Mouse (Mus musculus): Measurements from ENCODE around the gene Pmepa1. TPM values are rescaled to one million over a fixed set of nuclear protein-coding genes. Genes with fewer than 3 reads are reported as not detected.

Pmepa1 gene
- polyA plus RNA-seq, 1 experiment from 2014 or later = 7.0 TPM

- Histone ChIP-seq H3K9me3 (ENCODE audit: control insufficient read depth, low read length) (no peaks in the 10 kb centered on the region), H3K4me3 (ENCODE audit: low read depth, low read length) (no peak overlapping the region), H3K9ac (ENCODE audit: low read length) (no peak overlapping the region), H3K4me1 (replicated peaks; ENCODE audit: control insufficient read depth, insufficient read depth) (peaks cover 48% of the 10 kb centered on the region), H3K27me3 (ENCODE audit: control insufficient read depth, insufficient read depth, low read length) (no peaks in the 10 kb centered on the region), H3K27ac (replicated peaks) (peak overlapping the region; percentile 73), H3K4me2 (replicated peaks; ENCODE audit: low read depth) (no peak overlapping the region; the same call in 1 of the 2 replicates), H3K36me3 (ENCODE audit: control insufficient read depth, insufficient read depth, low read length) (no peaks in the 10 kb centered on the region)
- WGBS = 50% methylated on average over 7 of the region's 7 CpGs
- DNase-seq (ENCODE audit: low spot score) (peak; percentile 58), ATAC-seq (ENCODE audit: low FRiP score, low TSS enrichment) (peak; percentile 46)
- no peak for TF ChIP-seq EP300 (optimal IDR thresholded peaks at IDR 0.05)
- no peak for TF ChIP-seq CTCF (IDR thresholded peaks at IDR 0.05; ENCODE audit: low read depth)
These were observed 20.4 kb downstream of the Pmepa1 start for GRCm38 (mm10) chr2:173255810-173256551.

GRCm38 (mm10) chr2:173253761-173254662, 22.3 kb downstream of the Pmepa1 start:
- Histone ChIP-seq H3K27me3 (ENCODE audit: control insufficient read depth, insufficient read depth, low read length) (no peaks in the 10 kb centered on the region), H3K4me1 (replicated peaks; ENCODE audit: control insufficient read depth, insufficient read depth) (peaks cover 53% of the 10 kb centered on the region), H3K9me3 (ENCODE audit: control insufficient read depth, low read length) (no peaks in the 10 kb centered on the region), H3K27ac (replicated peaks) (peak overlapping the region; percentile 40; the same call in 1 of the 2 replicates), H3K4me2 (replicated peaks; ENCODE audit: low read depth) (0 out of 2 replicates have a peak overlapping the region, but pooled peaks have one; percentile 8), H3K36me3 (ENCODE audit: control insufficient read depth, insufficient read depth, low read length) (no peaks in the 10 kb centered on the region), H3K9ac (ENCODE audit: low read length) (no peak overlapping the region), H3K4me3 (ENCODE audit: low read depth, low read length) (no peak overlapping the region)
- TF ChIP-seq CTCF (IDR thresholded peaks at IDR 0.05; ENCODE audit: low read depth) (no peak), EP300 (optimal IDR thresholded peaks at IDR 0.05) (peak; percentile 40)
- ATAC-seq (ENCODE audit: low FRiP score, low TSS enrichment) (no peak), DNase-seq (ENCODE audit: low spot score) (no peak)
- 27% methylated on average over 26 of the region's 26 CpGs for WGBS

GRCm38 (mm10) chr2:173251675-173252074, 24.7 kb downstream of the Pmepa1 start:
- no peak for TF ChIP-seq EP300 (optimal IDR thresholded peaks at IDR 0.05)
- TF ChIP-seq CTCF (IDR thresholded peaks at IDR 0.05; ENCODE audit: low read depth) = no peak
- H3K4me3 ChIP-seq (ENCODE audit: low read depth, low read length) = no peak overlapping the region
- no peak for DNase-seq (ENCODE audit: low spot score)
- no peak overlapping the region for H3K27ac ChIP-seq (replicated peaks)
- H3K4me1 ChIP-seq (replicated peaks; ENCODE audit: control insufficient read depth, insufficient read depth) = peaks cover 37% of the 10 kb centered on the region
- no peak for ATAC-seq (ENCODE audit: low FRiP score, low TSS enrichment)
- H3K9me3 ChIP-seq (ENCODE audit: control insufficient read depth, low read length) = no peaks in the 10 kb centered on the region
- H3K27me3 ChIP-seq (ENCODE audit: control insufficient read depth, insufficient read depth, low read length) = no peaks in the 10 kb centered on the region
- WGBS = 32% methylated on average over 9 of the region's 9 CpGs
- H3K4me2 ChIP-seq (replicated peaks; ENCODE audit: low read depth) = no peak overlapping the region
- H3K9ac ChIP-seq (ENCODE audit: low read length) = no peak overlapping the region
- H3K36me3 ChIP-seq (ENCODE audit: control insufficient read depth, insufficient read depth, low read length) = no peaks in the 10 kb centered on the region

GRCm38 (mm10) chr2:173251133-173251532, 25.2 kb downstream of the Pmepa1 start:
- ATAC-seq (ENCODE audit: low FRiP score, low TSS enrichment) (no peak), DNase-seq (ENCODE audit: low spot score) (no peak)
- no peak for TF ChIP-seq EP300 (optimal IDR thresholded peaks at IDR 0.05)
- no peak for TF ChIP-seq CTCF (IDR thresholded peaks at IDR 0.05; ENCODE audit: low read depth)
- 34% methylated on average over 7 of the region's 7 CpGs for WGBS
- no peaks in the 10 kb centered on the region for H3K9me3 ChIP-seq (ENCODE audit: control insufficient read depth, low read length)
- H3K27ac ChIP-seq (replicated peaks) = no peak overlapping the region; the same call in 1 of the 2 replicates
- H3K4me2 ChIP-seq (replicated peaks; ENCODE audit: low read depth) = no peak overlapping the region
- no peaks in the 10 kb centered on the region for H3K36me3 ChIP-seq (ENCODE audit: control insufficient read depth, insufficient read depth, low read length)
- no peak overlapping the region for H3K9ac ChIP-seq (ENCODE audit: low read length)
- peaks cover 32% of the 10 kb centered on the region for H3K4me1 ChIP-seq (replicated peaks; ENCODE audit: control insufficient read depth, insufficient read depth)
- no peak overlapping the region for H3K4me3 ChIP-seq (ENCODE audit: low read depth, low read length)
- H3K27me3 ChIP-seq (ENCODE audit: control insufficient read depth, insufficient read depth, low read length) = no peaks in the 10 kb centered on the region

GRCm38 (mm10) chr2:173250411-173250810, 25.9 kb downstream of the Pmepa1 start:
- Histone ChIP-seq H3K27ac (replicated peaks) (no peak overlapping the region), H3K4me1 (replicated peaks; ENCODE audit: control insufficient read depth, insufficient read depth) (peaks cover 30% of the 10 kb centered on the region)

More at GRCm38 (mm10) chr2:173250411-173250810, 25.9 kb downstream of the Pmepa1 start:
- no peaks in the 10 kb centered on the region for H3K36me3 ChIP-seq (ENCODE audit: control insufficient read depth, insufficient read depth, low read length)
- 51% methylated on average over 2 of the region's 2 CpGs for WGBS
- no peaks in the 10 kb centered on the region for H3K9me3 ChIP-seq (ENCODE audit: control insufficient read depth, low read length)
- TF ChIP-seq CTCF (IDR thresholded peaks at IDR 0.05; ENCODE audit: low read depth) (no peak), EP300 (optimal IDR thresholded peaks at IDR 0.05) (no peak)
- DNase-seq (ENCODE audit: low spot score) (no peak), ATAC-seq (ENCODE audit: low FRiP score, low TSS enrichment) (no peak)
- H3K9ac ChIP-seq (ENCODE audit: low read length) = no peak overlapping the region
- H3K27me3 ChIP-seq (ENCODE audit: control insufficient read depth, insufficient read depth, low read length) = no peaks in the 10 kb centered on the region
- no peak overlapping the region for H3K4me3 ChIP-seq (ENCODE audit: low read depth, low read length)
- no peak overlapping the region for H3K4me2 ChIP-seq (replicated peaks; ENCODE audit: low read depth)

Measured in stomach, postnatal 0 days (tissue).